Mouse (Mus musculus): ENCODE results near the gene Gm5725. TPM values are rescaled to one million over a fixed set of nuclear protein-coding genes. Genes with fewer than 3 reads are reported as not detected.
"Not testable (repeated sequence)": the region's sequence is repeated elsewhere in the genome, so short reads cannot be mapped to it uniquely, and the experiment has no call there.

The Gm5725 gene
- not detected in 2 replicates for total RNA-seq (2012; rRNA removed)

- H3K4me1 ChIP-seq (ENCODE audit: control insufficient read depth in 2 of 2, insufficient read depth in 2 of 2, low read length in 2 of 2, poor library complexity in 1 of 2); H3K9me3 ChIP-seq (ENCODE audit: control insufficient read depth, insufficient read depth, low read depth, low read length); DNase-seq (ENCODE audit: low read depth, low spot score); H3K27ac ChIP-seq (ENCODE audit: insufficient read depth, low read depth, low read length, poor library complexity, severe bottlenecking); H3K9ac ChIP-seq (ENCODE audit: insufficient read depth, low read depth, low read length, poor library complexity, severe bottlenecking); H3K4me3 ChIP-seq (ENCODE audit: insufficient read depth in 1 of 2, low read depth in 1 of 2, low read length in 2 of 2, poor library complexity in 1 of 2, severe bottlenecking in 1 of 2); in situ Hi-C loops (cut with MboI; ENCODE audit: low sequenced_read_pairs in 2 of 2, unreplicated experiment in 2 of 2); H3K36me3 ChIP-seq (ENCODE audit: control insufficient read depth, insufficient read depth, low read length, poor library complexity, severe bottlenecking): not testable (repeated sequence)
Observed at GRCm38 (mm10) chr7:21844167-21844566, at the start of gene Gm5725. Gene Gm5725 (minus strand): TSS chr7:21844267.

- H3K4me1 ChIP-seq (ENCODE audit: control insufficient read depth in 2 of 2, insufficient read depth in 2 of 2, low read length in 2 of 2, poor library complexity in 1 of 2); in situ Hi-C loops (cut with MboI; ENCODE audit: low sequenced_read_pairs in 2 of 2, unreplicated experiment in 2 of 2); DNase-seq (ENCODE audit: low read depth, low spot score); H3K27ac ChIP-seq (ENCODE audit: insufficient read depth, low read depth, low read length, poor library complexity, severe bottlenecking); H3K9me3 ChIP-seq (ENCODE audit: control insufficient read depth, insufficient read depth, low read depth, low read length); H3K36me3 ChIP-seq (ENCODE audit: control insufficient read depth, insufficient read depth, low read length, poor library complexity, severe bottlenecking); H3K9ac ChIP-seq (ENCODE audit: insufficient read depth, low read depth, low read length, poor library complexity, severe bottlenecking); H3K4me3 ChIP-seq (ENCODE audit: insufficient read depth in 1 of 2, low read depth in 1 of 2, low read length in 2 of 2, poor library complexity in 1 of 2, severe bottlenecking in 1 of 2): not testable (repeated sequence)
Observed at GRCm38 (mm10) chr7:21832051-21832450, 12.0 kb downstream of the Gm5725 start, which contains the start of gene Vmn1r135. Gene Vmn1r135 (plus strand): TSS chr7:21832351.

DNA sequence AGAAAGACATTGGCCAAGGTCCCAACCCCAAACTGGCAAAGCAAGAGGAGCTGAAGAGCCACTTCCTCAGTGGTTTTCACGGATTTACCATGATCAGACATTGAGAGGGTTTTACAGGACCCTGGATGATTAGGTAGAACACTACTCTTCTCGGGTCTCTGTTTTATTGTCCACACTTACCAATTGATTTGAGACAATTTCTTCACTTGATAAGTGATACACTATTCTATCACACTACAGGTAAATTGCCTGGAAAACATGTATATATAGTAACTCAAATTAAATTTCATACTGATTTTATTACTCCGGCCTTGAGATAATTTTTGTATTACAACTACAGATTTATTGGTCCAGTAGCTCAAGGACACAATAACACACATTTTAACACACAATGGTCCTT is 47.4 kb downstream of the Gm5725 start, which contains the start of gene Gm4177:
Gene Gm4177 (minus strand): TSS at position 101 of the 400 bp plus-strand sequence.
- H3K9ac ChIP-seq (ENCODE audit: insufficient read depth, low read depth, low read length, poor library complexity, severe bottlenecking); in situ Hi-C loops (cut with MboI; ENCODE audit: low sequenced_read_pairs in 2 of 2, unreplicated experiment in 2 of 2); H3K4me1 ChIP-seq (ENCODE audit: control insufficient read depth in 2 of 2, insufficient read depth in 2 of 2, low read length in 2 of 2, poor library complexity in 1 of 2); H3K9me3 ChIP-seq (ENCODE audit: control insufficient read depth, insufficient read depth, low read depth, low read length); H3K36me3 ChIP-seq (ENCODE audit: control insufficient read depth, insufficient read depth, low read length, poor library complexity, severe bottlenecking); DNase-seq (ENCODE audit: low read depth, low spot score); H3K4me3 ChIP-seq (ENCODE audit: insufficient read depth in 1 of 2, low read depth in 1 of 2, low read length in 2 of 2, poor library complexity in 1 of 2, severe bottlenecking in 1 of 2); H3K27ac ChIP-seq (ENCODE audit: insufficient read depth, low read depth, low read length, poor library complexity, severe bottlenecking): not testable (repeated sequence)

Other genes starting within 250 kb of the Gm5725 start
- gene Vmn1r132, start 230.2 kb downstream of the Gm5725 start, total RNA-seq (2012; rRNA removed): not detected in 2 replicates
- not detected in 2 replicates for gene Gm4175, start 82.8 kb downstream of the Gm5725 start, total RNA-seq (2012; rRNA removed)
- not detected in 2 replicates for gene Gm4177, start 47.5 kb downstream of the Gm5725 start, total RNA-seq (2012; rRNA removed)
- not detected in 2 replicates for gene Vmn1r135, start 11.9 kb downstream of the Gm5725 start, total RNA-seq (2012; rRNA removed)
- gene Gm5891, start 77.0 kb upstream of the Gm5725 start, total RNA-seq (2012; rRNA removed): not detected in 2 replicates
- not detected in 2 replicates for gene Vmn1r137, start 150.3 kb upstream of the Gm5725 start, total RNA-seq (2012; rRNA removed)
- gene Vmn1r138, start 184.6 kb upstream of the Gm5725 start, total RNA-seq (2012; rRNA removed): not detected in 2 replicates
- not detected in 2 replicates for gene Gm6176, start 212.0 kb upstream of the Gm5725 start, total RNA-seq (2012; rRNA removed)
- gene Vmn1r139, start 224.8 kb upstream of the Gm5725 start, total RNA-seq (2012; rRNA removed): not detected in 2 replicates

All from ES-E14 (cell line).